Mouse (Mus musculus) embryonic fibroblast, embryonic 13.5 days (primary cell): ENCODE measurements around the gene Tjp2.

Experiments used
- CTCF ChIP-seq: IDR thresholded peaks from 2 replicates; pipeline ENCODE4 v1.5.1; 2011; ENCODE audit warnings: mild to moderate bottlenecking, control low read depth, low read length, moderate library complexity, borderline replicate concordance; ENCODE audit not compliant: insufficient read depth
- POLR2A ChIP-seq: IDR thresholded peaks from 2 replicates; pipeline ENCODE4 v1.6.1; 2011; ENCODE audit warnings: low read depth, mild to moderate bottlenecking, control low read depth, low read length, moderate library complexity

DNA sequence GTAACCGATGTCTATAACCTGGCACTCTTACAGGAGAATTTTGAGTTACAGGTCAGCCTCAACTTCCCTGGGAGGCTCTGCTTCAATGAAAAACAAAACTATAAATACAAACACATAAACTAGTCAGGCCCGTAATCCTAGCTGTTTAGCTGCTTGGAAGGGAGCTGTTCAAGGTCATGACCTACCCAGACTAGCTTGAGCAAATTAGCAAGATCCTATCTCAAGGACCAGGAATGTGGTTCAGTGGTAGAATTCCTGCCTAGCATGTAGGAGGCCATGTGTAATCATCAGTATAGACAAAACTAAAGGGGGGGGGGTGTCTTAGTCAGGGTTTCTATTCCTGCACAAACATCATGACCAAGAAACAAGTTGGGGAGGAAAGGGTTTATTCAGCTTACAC is 46.7 kb downstream of the Tjp2 start:
- TF ChIP-seq CTCF (no peak), POLR2A (no peak)
